In the genomic region with DNA sequence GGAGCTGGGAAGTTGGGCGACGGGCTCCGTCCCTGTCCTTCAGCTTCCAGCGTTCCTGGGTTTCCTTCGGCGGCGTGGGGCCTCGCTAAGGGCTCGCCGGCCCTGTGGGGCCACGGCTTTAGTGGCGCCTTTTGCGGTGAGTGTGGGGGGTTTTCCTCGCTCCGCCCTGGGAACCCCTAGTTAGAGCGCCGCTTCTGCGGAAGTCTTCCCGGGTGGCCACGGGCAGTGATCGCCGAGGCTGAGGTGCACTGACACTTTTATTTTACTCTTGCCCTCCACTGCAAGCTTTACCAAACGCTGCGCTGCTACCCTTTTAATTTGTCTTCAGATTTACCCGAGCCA, we compare ENCODE assay signal across 7 mouse cellular contexts. TPM values are rescaled to one million over a fixed set of nuclear protein-coding genes. Genes with fewer than 3 reads are reported as not detected.
DNase-seq lines count a peak whose midpoint lies in the region; ATAC-seq and TF ChIP-seq lines count a peak whose summit lies in the region.
"Not testable (repeated sequence)": the region's sequence is repeated elsewhere in the genome, so short reads cannot be mapped to it uniquely, and the experiment has no call there.

No protein-coding gene starts in this region.

- not testable (repeated sequence) for H3K9me3 ChIP-seq in forebrain, embryonic 11.5 days (ENCODE audit: control insufficient read depth, low read length); heart, embryonic 15.5 days (replicated peaks); intestine, embryonic 16.5 days (ENCODE audit: control insufficient read depth, low read length); megakaryocyte, embryonic 14.5 days; neural tube, embryonic 14.5 days (ENCODE audit: control insufficient read depth, low read length)

- H3K27ac ChIP-seq in forebrain, embryonic 11.5 days (ENCODE audit: low read depth, low read length), result not testable (repeated sequence)
- H3K27ac ChIP-seq in heart, embryonic 15.5 days, result peak overlapping the region; percentile 94
- peak overlapping the region; percentile 87 for H3K27ac ChIP-seq in intestine, embryonic 16.5 days (ENCODE audit: low read length)
- H3K27ac ChIP-seq in liver, adult 2 months (replicated peaks; ENCODE audit: insufficient read depth, low read depth, low read length), result peak overlapping the region; percentile 79
- H3K27ac ChIP-seq in neural tube, embryonic 14.5 days (ENCODE audit: low read depth, low read length), result peak overlapping the region; percentile 52; the same call in 1 of the 2 replicates

- ATAC-seq in forebrain, embryonic 11.5 days (replicated peaks; ENCODE audit: low FRiP score); neural tube, embryonic 14.5 days (ENCODE audit: low read depth): not testable (repeated sequence)
- ATAC-seq in heart, embryonic 15.5 days (replicated peaks; ENCODE audit: insufficient number of reproducible peaks, insufficient read depth, low FRiP score, low read depth), result peak; percentile 54; the same call in 1 of the 2 replicates
- ATAC-seq in intestine, embryonic 16.5 days, result peak; percentile 65

- not testable (repeated sequence) for TF ChIP-seq POLR2A in liver, adult 2 months (IDR thresholded peaks at IDR 0.05; ENCODE audit: extremely low read depth, insufficient read depth, low read length)

- peak overlapping the region; percentile 56 for H3K4me3 ChIP-seq in forebrain, embryonic 11.5 days (ENCODE audit: low read depth, low read length)
- H3K4me3 ChIP-seq in heart, embryonic 15.5 days, result peak overlapping the region; percentile 83
- H3K4me3 ChIP-seq in intestine, embryonic 16.5 days (ENCODE audit: low read length), result peak overlapping the region; percentile 62
- H3K4me3 ChIP-seq in liver, adult 2 months (ENCODE audit: insufficient read depth, low read depth, low read length), result peak overlapping the region; percentile 88
- peak overlapping the region; percentile 89 for H3K4me3 ChIP-seq in megakaryocyte, embryonic 14.5 days (replicated peaks)
- H3K4me3 ChIP-seq in neural tube, embryonic 14.5 days (ENCODE audit: low read depth, low read length), result peak overlapping the region; percentile 52

- H3K4me1 ChIP-seq in forebrain, embryonic 11.5 days (replicated peaks; ENCODE audit: control insufficient read depth, insufficient read depth, low read length); heart, embryonic 15.5 days (replicated peaks); intestine, embryonic 16.5 days (ENCODE audit: control insufficient read depth, insufficient read depth, low read length); liver, adult 2 months (ENCODE audit: control insufficient read depth, insufficient read depth, low read length); megakaryocyte, embryonic 14.5 days; neural tube, embryonic 14.5 days (ENCODE audit: control insufficient read depth, insufficient read depth, low read length): not testable (repeated sequence)

- WGBS in forebrain, embryonic 11.5 days, result 0% methylated on average over 25 of the region's 25 CpGs
- under 1% methylated on average over 25 of the region's 25 CpGs for WGBS in heart, embryonic 15.5 days
- 0% methylated on average over 25 of the region's 25 CpGs for WGBS in intestine, embryonic 16.5 days
- WGBS in liver, adult 2 months, result under 1% methylated on average over 25 of the region's 25 CpGs
- WGBS in neural tube, embryonic 14.5 days, result under 1% methylated on average over 25 of the region's 25 CpGs

- TF ChIP-seq CTCF in liver, adult 2 months (IDR thresholded peaks at IDR 0.05; ENCODE audit: low read depth, low read length), result not testable (repeated sequence)

- H3K9ac ChIP-seq in forebrain, embryonic 11.5 days (ENCODE audit: low read length), result peak overlapping the region; percentile 62
- H3K9ac ChIP-seq in heart, embryonic 15.5 days, result peak overlapping the region; percentile 87
- H3K9ac ChIP-seq in intestine, embryonic 16.5 days (ENCODE audit: low read depth, low read length), result peak overlapping the region; percentile 80
- H3K9ac ChIP-seq in liver, adult 2 months (ENCODE audit: low read depth, low read length), result peak overlapping the region; percentile 94
- H3K9ac ChIP-seq in neural tube, embryonic 14.5 days (replicated peaks; ENCODE audit: low read depth, low read length), result peak overlapping the region; percentile 47

- peak overlapping the region; percentile 43 for H3K4me2 ChIP-seq in forebrain, embryonic 11.5 days (ENCODE audit: low read depth, low read length, severe bottlenecking)
- peak overlapping the region; percentile 56 for H3K4me2 ChIP-seq in heart, embryonic 15.5 days
- H3K4me2 ChIP-seq in intestine, embryonic 16.5 days (ENCODE audit: low read depth, low read length), result not testable (repeated sequence)
- H3K4me2 ChIP-seq in neural tube, embryonic 14.5 days (ENCODE audit: low read depth, low read length), result peak overlapping the region; percentile 40

- H3K79me2 ChIP-seq in liver, adult 2 months (ENCODE audit: control insufficient read depth, insufficient read depth, low read length), result not testable (repeated sequence)

- DNase-seq in brain, embryonic 18.5 days (ENCODE audit: low read depth, low spot score), result peak; percentile 12
- DNase-seq in forebrain, embryonic 11.5 days (ENCODE audit: low spot score), result not testable (repeated sequence)
- peak; percentile 24 for DNase-seq in liver, adult 2 months (ENCODE audit: extremely low read depth, low read depth, low spot score)

- not testable (repeated sequence) for H3K27me3 ChIP-seq in forebrain, embryonic 11.5 days (ENCODE audit: control insufficient read depth, insufficient read depth, low read length); heart, embryonic 15.5 days; intestine, embryonic 16.5 days (replicated peaks; ENCODE audit: control insufficient read depth, insufficient read depth, low read length); liver, adult 2 months (ENCODE audit: control insufficient read depth, insufficient read depth, low read length); megakaryocyte, embryonic 14.5 days (replicated peaks); neural tube, embryonic 14.5 days (ENCODE audit: control insufficient read depth, insufficient read depth, low read length)

- not testable (repeated sequence) for H3K36me3 ChIP-seq in forebrain, embryonic 11.5 days (ENCODE audit: control insufficient read depth, insufficient read depth, low read length); heart, embryonic 15.5 days; intestine, embryonic 16.5 days (ENCODE audit: control insufficient read depth, insufficient read depth, low read length); liver, adult 2 months (ENCODE audit: control insufficient read depth, insufficient read depth, low read length); megakaryocyte, embryonic 14.5 days (replicated peaks; ENCODE audit: low read length); neural tube, embryonic 14.5 days (ENCODE audit: control insufficient read depth, insufficient read depth, low read length)

RNA-seq across cellular contexts. Expression of gene Srp54a, which starts 0.5 kb away (rescaled TPM):
- polyA plus RNA-seq in forebrain, embryonic 11.5 days (2014; fragmentation: Nextera tagmentation; extraction: Ambion mirVana), result 156 and 181 TPM in 2 replicates
- 118 and 127 TPM in 2 replicates for polyA plus RNA-seq in heart, embryonic 15.5 days (2015; fragmentation: Nextera tagmentation; extraction: Ambion mirVana)
- 157 and 165 TPM in 2 replicates for polyA plus RNA-seq in intestine, embryonic 16.5 days (2015; fragmentation: Nextera tagmentation; extraction: Ambion mirVana)
- 52.1 and 91.7 TPM in 2 replicates for total RNA-seq in liver, adult 2 months (2014; rRNA removed)
- polyA plus RNA-seq in liver, adult 2 months (2012; rRNA removed), result 16.5 and 19.5 TPM in 2 replicates
- 3.2 TPM in 1 of 2 replicates, not detected in the other for polyA plus RNA-seq in megakaryocyte, embryonic 14.5 days (2012; ENCODE audit: insufficient read depth, low replicate concordance)
- polyA plus RNA-seq in neural tube, embryonic 14.5 days (2014; fragmentation: Nextera tagmentation; extraction: Ambion mirVana), result 213 and 218 TPM in 2 replicates

RNA-seq across cellular contexts. Expression of gene 2700097O09Rik, which starts 0.7 kb away (rescaled TPM):
- polyA plus RNA-seq in forebrain, embryonic 11.5 days (2014; fragmentation: Nextera tagmentation; extraction: Ambion mirVana), result 36.8 and 37.9 TPM in 2 replicates
- 21.7 and 27.2 TPM in 2 replicates for polyA plus RNA-seq in heart, embryonic 15.5 days (2015; fragmentation: Nextera tagmentation; extraction: Ambion mirVana)
- 29.1 and 31.2 TPM in 2 replicates for polyA plus RNA-seq in intestine, embryonic 16.5 days (2015; fragmentation: Nextera tagmentation; extraction: Ambion mirVana)
- total RNA-seq in liver, adult 2 months (2014; rRNA removed), result 11.5 and 13.0 TPM in 2 replicates
- polyA plus RNA-seq in liver, adult 2 months (2012; rRNA removed), result 4.5 and 5.5 TPM in 2 replicates
- 0.25 TPM in 1 of 2 replicates, not detected in the other for polyA plus RNA-seq in megakaryocyte, embryonic 14.5 days (2012; ENCODE audit: insufficient read depth, low replicate concordance)
- polyA plus RNA-seq in neural tube, embryonic 14.5 days (2014; fragmentation: Nextera tagmentation; extraction: Ambion mirVana), result 32.2 TPM in 2 replicates

RNA-seq across cellular contexts. Expression of gene Fam177a, which starts 43.7 kb away (rescaled TPM):
- polyA plus RNA-seq in forebrain, embryonic 11.5 days (2014; fragmentation: Nextera tagmentation; extraction: Ambion mirVana), result 12.3 and 15.7 TPM in 2 replicates
- 20.0 and 22.2 TPM in 2 replicates for polyA plus RNA-seq in heart, embryonic 15.5 days (2015; fragmentation: Nextera tagmentation; extraction: Ambion mirVana)
- polyA plus RNA-seq in intestine, embryonic 16.5 days (2015; fragmentation: Nextera tagmentation; extraction: Ambion mirVana), result 17.8 and 22.3 TPM in 2 replicates
- 2.0 and 2.4 TPM in 2 replicates for total RNA-seq in liver, adult 2 months (2014; rRNA removed)
- 0.77 and 0.82 TPM in 2 replicates for polyA plus RNA-seq in liver, adult 2 months (2012; rRNA removed)
- polyA plus RNA-seq in megakaryocyte, embryonic 14.5 days (2012; ENCODE audit: insufficient read depth, low replicate concordance), result 7.7 TPM in 1 of 2 replicates, not detected in the other
- polyA plus RNA-seq in neural tube, embryonic 14.5 days (2014; fragmentation: Nextera tagmentation; extraction: Ambion mirVana), result 65.6 and 69.5 TPM in 2 replicates
